In the genomic region with DNA sequence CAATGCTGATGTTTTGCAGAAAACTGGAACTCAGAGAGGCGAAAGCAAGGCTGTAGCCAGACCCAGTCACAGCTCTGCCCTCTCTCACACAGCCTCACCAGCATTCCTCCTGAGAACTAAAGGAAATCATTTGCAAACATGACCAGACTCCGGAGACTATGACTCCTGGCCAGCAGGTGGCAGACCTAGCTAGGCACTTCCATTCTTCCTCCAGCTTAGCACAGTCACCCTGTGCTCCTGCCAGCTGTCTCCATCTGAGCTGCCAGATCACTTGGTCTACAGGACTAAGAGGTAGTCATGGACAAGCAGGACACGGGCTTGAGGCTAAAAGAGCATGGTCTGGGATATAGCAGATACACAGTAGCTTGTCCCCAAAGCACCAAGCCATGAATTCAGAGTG, we compare ENCODE assay signal across 8 mouse cellular contexts. TPM values are rescaled to one million over a fixed set of nuclear protein-coding genes. Genes with fewer than 3 reads are reported as not detected.
DNase-seq lines count a peak whose midpoint lies in the region; ATAC-seq lines count a peak whose summit lies in the region.

No protein-coding gene starts in this region.

- no peak overlapping the region for H3K4me3 ChIP-seq in hindbrain, embryonic 13.5 days

- 0 out of 2 replicates have a peak, but pooled peaks have one; percentile 6 for ATAC-seq in hindbrain, embryonic 13.5 days (ENCODE audit: low FRiP score)

- peaks cover 7% of the 10 kb centered on the region; the same call in 1 of the 2 replicates for H3K27me3 ChIP-seq in hindbrain, embryonic 13.5 days

- H3K4me2 ChIP-seq in hindbrain, embryonic 13.5 days: no peak overlapping the region

- no peak overlapping the region for H3K9ac ChIP-seq in hindbrain, embryonic 13.5 days

- peak overlapping the region; percentile 30; the same call in 1 of the 2 replicates for H3K27ac ChIP-seq in hindbrain, embryonic 13.5 days

- peaks cover 64% of the 10 kb centered on the region for H3K4me1 ChIP-seq in hindbrain, embryonic 13.5 days (replicated peaks)

- WGBS in hindbrain, embryonic 13.5 days: 5% methylated on average over 3 of the region's 3 CpGs

- DNase-seq in MN1 (ENCODE audit: low spot score): peak; percentile 94
- DNase-seq in cerebellum, adult 11-12 months: peak; percentile 93
- DNase-seq in forelimb bud, embryonic 11.5 days (ENCODE audit: low read depth, low spot score): peak; percentile 91
- peak; percentile 87 to 89 for DNase-seq in layer of hippocampus, postnatal 10 days (ENCODE audit: low spot score in 2 of 2)
- peak; percentile 92 for DNase-seq in lung, postnatal 25 days (ENCODE audit: low spot score)
- DNase-seq in retina, postnatal 1 day: peak; percentile 93
- DNase-seq in thymus, postnatal 4 days: peak; percentile 93

- H3K9me3 ChIP-seq in hindbrain, embryonic 13.5 days: no peaks in the 10 kb centered on the region

- H3K36me3 ChIP-seq in hindbrain, embryonic 13.5 days: no peaks in the 10 kb centered on the region

RNA-seq across cellular contexts. Expression of a gene that starts 2.7 kb away (rescaled TPM):
- polyA plus RNA-seq in hindbrain, embryonic 13.5 days (2015; fragmentation: Nextera tagmentation; extraction: Ambion mirVana): 76.0 and 79.8 TPM in 2 replicates
- 100 to 1,000 TPM; 100 to 102 TPM for total RNA-seq in layer of hippocampus, postnatal 10 days (2021)

RNA-seq across cellular contexts. Expression of a gene that starts 2.7 kb away (rescaled TPM):
- polyA plus RNA-seq in hindbrain, embryonic 13.5 days (2015; fragmentation: Nextera tagmentation; extraction: Ambion mirVana): 81.1 and 88.9 TPM in 2 replicates
- 10 to 100 TPM; 46.2 to 53.9 TPM for total RNA-seq in layer of hippocampus, postnatal 10 days (2021)

RNA-seq across cellular contexts. Expression of a gene that starts 56.2 kb away (rescaled TPM):
- 34.8 and 37.4 TPM in 2 replicates for polyA plus RNA-seq in hindbrain, embryonic 13.5 days (2015; fragmentation: Nextera tagmentation; extraction: Ambion mirVana)
- total RNA-seq in layer of hippocampus, postnatal 10 days (2021): 10 to 100 TPM; 39.1 to 41.4 TPM
